Mouse (Mus musculus) bone marrow, adult 2 months (tissue): ENCODE results near the gene Gtsf1l. TPM values are rescaled to one million over a fixed set of nuclear protein-coding genes. Genes with fewer than 3 reads are reported as not detected.

Source experiments
- H3K27ac ChIP-seq: fragments of 200-500 bp; 2 replicates; pipeline ENCODE4 v1.5.1; 2012; ENCODE audit warnings: low read depth, mild to moderate bottlenecking, control low read depth, inconsistent platforms, low read length; ENCODE audit not compliant: control insufficient read depth, poor library complexity, insufficient read depth
- H3K4me1 ChIP-seq: fragments of 200-500 bp; 2 replicates; pipeline ENCODE4 v1.6.1; 2011; ENCODE audit warnings: low read length; ENCODE audit not compliant: control insufficient read depth, insufficient read depth
- H3K4me3 ChIP-seq: fragments of 200-500 bp; replicated peaks from 2 replicates; pipeline ENCODE3; 2011; ENCODE audit warnings: mild to moderate bottlenecking, low read depth, low read length, control low read depth; ENCODE audit not compliant: control insufficient read depth
- CTCF ChIP-seq: fragments of 200-500 bp; IDR thresholded peaks from 2 replicates; pipeline ENCODE4 v1.5.1; 2011; ENCODE audit warnings: low read length, control low read depth; ENCODE audit not compliant: control insufficient read depth, insufficient read depth
- POLR2A ChIP-seq: fragments of 200-500 bp; IDR thresholded peaks from 2 replicates; pipeline ENCODE4 v1.6.1; 2011; ENCODE audit warnings: low read depth, mild to moderate bottlenecking, control low read depth, low read length, borderline replicate concordance; ENCODE audit not compliant: control insufficient read depth
- WGBS: fragments of 180-500 bp; shearing (Covaris S2); methylation state at CpG from one replicate; pipeline ENCODE4 v1.1.7; 2018; 5-methylcytosine and 5-hydroxymethylcytosine counted together
- polyA plus RNA-seq: library from polyadenylated mRNA; stranded (reverse); fragments of >200 nt; gene quantifications from 2 replicates; pipeline ENCODE4 v1.2.4, GENCODE M21; 2011; ENCODE audit warnings: low replicate concordance; ENCODE audit not compliant: missing spikeins, insufficient read depth, insufficient read length

The Gtsf1l gene
- polyA plus RNA-seq, 1 experiment: 10.0 TPM

GRCm38 (mm10) chr2:163075234-163075633 lies 12.4 kb downstream of the Gtsf1l start:
- Histone ChIP-seq H3K4me3 (no peak overlapping the region), H3K4me1 (no peaks in the 10 kb centered on the region), H3K27ac (no peak overlapping the region)
- 84% methylated on average over 3 of the region's 3 CpGs for WGBS
- TF ChIP-seq CTCF (no peak), POLR2A (no peak)

GRCm38 (mm10) chr2:163074808-163075207 lies 12.8 kb downstream of the Gtsf1l start:
- H3K27ac ChIP-seq: no peak overlapping the region
- WGBS: 91% methylated on average over 12 of the region's 12 CpGs
- TF ChIP-seq CTCF (no peak), POLR2A (no peak)

GRCm38 (mm10) chr2:163074006-163074405 lies 13.6 kb downstream of the Gtsf1l start:
- no peak overlapping the region for H3K4me3 ChIP-seq
- 89% methylated on average over 7 of the region's 7 CpGs for WGBS
- TF ChIP-seq POLR2A (no peak), CTCF (no peak)

More at GRCm38 (mm10) chr2:163074808-163075207, 12.8 kb downstream of the Gtsf1l start:
- H3K4me3 ChIP-seq: no peak overlapping the region
- H3K4me1 ChIP-seq: no peaks in the 10 kb centered on the region

GRCm38 (mm10) chr2:163073023-163073757 lies 14.5 kb downstream of the Gtsf1l start:
- Histone ChIP-seq H3K4me3 (no peak overlapping the region), H3K27ac (no peak overlapping the region), H3K4me1 (no peaks in the 10 kb centered on the region)
- TF ChIP-seq CTCF: no peak
- TF ChIP-seq POLR2A: no peak
- 95% methylated on average over 9 of the region's 9 CpGs for WGBS

More at GRCm38 (mm10) chr2:163074006-163074405, 13.6 kb downstream of the Gtsf1l start:
- Histone ChIP-seq H3K4me1 (no peaks in the 10 kb centered on the region), H3K27ac (no peak overlapping the region)

- 91% methylated on average over 3 of the region's 3 CpGs for WGBS
Measured at GRCm38 (mm10) chr2:163071590-163071989, 16.1 kb downstream of the Gtsf1l start.

GRCm38 (mm10) chr2:163070213-163070612 lies 17.4 kb downstream of the Gtsf1l start:
- no peak overlapping the region for H3K4me3 ChIP-seq
- WGBS: 85% methylated on average over 3 of the region's 3 CpGs
- no peaks in the 10 kb centered on the region for H3K4me1 ChIP-seq
- TF ChIP-seq CTCF: no peak
- no peak for TF ChIP-seq POLR2A
- no peak overlapping the region for H3K27ac ChIP-seq

More at GRCm38 (mm10) chr2:163071590-163071989, 16.1 kb downstream of the Gtsf1l start:
- TF ChIP-seq POLR2A: no peak
- TF ChIP-seq CTCF: no peak
- Histone ChIP-seq H3K4me1 (no peaks in the 10 kb centered on the region), H3K4me3 (no peak overlapping the region), H3K27ac (no peak overlapping the region)

GRCm38 (mm10) chr2:163067233-163067632 lies 20.4 kb downstream of the Gtsf1l start:
- 93% methylated on average over 1 of the region's 1 CpGs for whole genome bisulfite sequencing
- TF ChIP-seq POLR2A: no peak

GRCm38 (mm10) chr2:163066326-163066725 lies 21.3 kb downstream of the Gtsf1l start:
- WGBS: 89% methylated on average over 6 of the region's 6 CpGs
- Histone ChIP-seq H3K4me1 (no peaks in the 10 kb centered on the region), H3K27ac (no peak overlapping the region), H3K4me3 (no peak overlapping the region)
- no peak for TF ChIP-seq POLR2A
- no peak for TF ChIP-seq CTCF

More at GRCm38 (mm10) chr2:163067233-163067632, 20.4 kb downstream of the Gtsf1l start:
- Histone ChIP-seq H3K4me1 (no peaks in the 10 kb centered on the region), H3K27ac (no peak overlapping the region), H3K4me3 (no peak overlapping the region)

GRCm38 (mm10) chr2:163062119-163062508 lies 25.5 kb downstream of the Gtsf1l start:
- 85% methylated on average over 6 of the region's 6 CpGs for WGBS
- no peak for TF ChIP-seq POLR2A
- no peak for TF ChIP-seq CTCF
- Histone ChIP-seq H3K4me3 (no peak overlapping the region), H3K27ac (no peak overlapping the region), H3K4me1 (no peaks in the 10 kb centered on the region)
